In genomic region chr11:97150411-97151330, GRCm38 (mm10) we compare ENCODE assay signal across 8 mouse cellular contexts. TPM values are rescaled to one million over a fixed set of nuclear protein-coding genes. Genes with fewer than 3 reads are reported as not detected.
DNase-seq lines count a peak whose midpoint lies in the region; ATAC-seq and TF ChIP-seq lines count a peak whose summit lies in the region.

No protein-coding gene starts in this region.

- peak overlapping the region; percentile 84 for H3K4me3 ChIP-seq in cortical plate, adult 2 months (ENCODE audit: insufficient read depth, low read length)
- H3K4me3 ChIP-seq in intestine, embryonic 15.5 days (replicated peaks): peak overlapping the region; percentile 72
- H3K4me3 ChIP-seq in limb, embryonic 10.5 days: peak overlapping the region; percentile 84
- H3K4me3 ChIP-seq in midbrain, embryonic 10.5 days: peak overlapping the region; percentile 66
- peak overlapping the region; percentile 69 for H3K4me3 ChIP-seq in stomach, embryonic 14.5 days (ENCODE audit: low read depth, low read length)

- H3K27me3 ChIP-seq in intestine, embryonic 15.5 days (replicated peaks): 0 out of 2 replicates have a peak, but pooled peaks cover 3% of the 10 kb centered on the region
- H3K27me3 ChIP-seq in limb, embryonic 10.5 days (ENCODE audit: low read depth, poor library complexity, severe bottlenecking): peaks cover 9% of the 10 kb centered on the region; the same call in 1 of the 2 replicates
- H3K27me3 ChIP-seq in midbrain, embryonic 10.5 days (ENCODE audit: low read depth, poor library complexity, severe bottlenecking): peaks cover 36% of the 10 kb centered on the region
- no peaks in the 10 kb centered on the region for H3K27me3 ChIP-seq in stomach, embryonic 14.5 days (ENCODE audit: control insufficient read depth, insufficient read depth, low read length)

- H3K4me2 ChIP-seq in intestine, embryonic 15.5 days (replicated peaks): peak overlapping the region; percentile 96
- peak overlapping the region; percentile 91 for H3K4me2 ChIP-seq in stomach, embryonic 14.5 days (replicated peaks; ENCODE audit: low read depth, low read length)

- WGBS in intestine, embryonic 15.5 days: under 1% methylated on average over 88 of the region's 102 CpGs
- under 1% methylated on average over 97 of the region's 102 CpGs for WGBS in limb, embryonic 10.5 days
- 2% methylated on average over 94 of the region's 102 CpGs for WGBS in midbrain, embryonic 10.5 days
- whole genome bisulfite sequencing in stomach, embryonic 14.5 days: under 1% methylated on average over 73 of the region's 102 CpGs

- peak; percentile 74 for ATAC-seq in intestine, embryonic 15.5 days
- peak; percentile 65 for ATAC-seq in stomach, embryonic 14.5 days (ENCODE audit: insufficient number of reproducible peaks, insufficient read depth, low FRiP score, low read depth)

- H3K4me1 ChIP-seq in cortical plate, adult 2 months (ENCODE audit: control insufficient read depth, insufficient read depth, low read length): peaks cover 5% of the 10 kb centered on the region
- peaks cover 40% of the 10 kb centered on the region for H3K4me1 ChIP-seq in intestine, embryonic 15.5 days (replicated peaks)
- H3K4me1 ChIP-seq in limb, embryonic 10.5 days: peaks cover 79% of the 10 kb centered on the region
- peaks cover 54% of the 10 kb centered on the region for H3K4me1 ChIP-seq in midbrain, embryonic 10.5 days
- H3K4me1 ChIP-seq in stomach, embryonic 14.5 days (ENCODE audit: control insufficient read depth, insufficient read depth, low read length): peaks cover 24% of the 10 kb centered on the region

- peak overlapping the region; percentile 75 for H3K27ac ChIP-seq in cortical plate, adult 2 months (ENCODE audit: insufficient read depth, low read length)
- H3K27ac ChIP-seq in intestine, embryonic 15.5 days: peak overlapping the region; percentile 81
- H3K27ac ChIP-seq in limb, embryonic 10.5 days: peak overlapping the region; percentile 97
- H3K27ac ChIP-seq in midbrain, embryonic 10.5 days (replicated peaks): peak overlapping the region; percentile 96
- H3K27ac ChIP-seq in stomach, embryonic 14.5 days (ENCODE audit: low read length): peak overlapping the region; percentile 87

- DNase-seq in kidney, adult 11 months: peak; percentile 30
- DNase-seq in kidney, adult 18-20 months: no peak
- DNase-seq in gastrocnemius, postnatal 36 days: peak; percentile 19 to 49
- peak; percentile 89 for DNase-seq in limb, embryonic 10.5 days (ENCODE audit: low spot score)
- DNase-seq in midbrain, embryonic 10.5 days (ENCODE audit: low spot score): peak; percentile 86

- intact Hi-C loops in gastrocnemius, postnatal 36 days (cut with DNase I): no loop called here

- no peaks in the 10 kb centered on the region for H3K9me3 ChIP-seq in intestine, embryonic 15.5 days
- H3K9me3 ChIP-seq in limb, embryonic 10.5 days (replicated peaks): no peaks in the 10 kb centered on the region
- H3K9me3 ChIP-seq in midbrain, embryonic 10.5 days (replicated peaks): no peaks in the 10 kb centered on the region
- no peaks in the 10 kb centered on the region for H3K9me3 ChIP-seq in stomach, embryonic 14.5 days (ENCODE audit: control insufficient read depth, low read depth, low read length)

- TF ChIP-seq CTCF in cortical plate, adult 2 months (IDR thresholded peaks at IDR 0.05; ENCODE audit: extremely low read depth, insufficient read depth, low read length): no peak

- H3K36me3 ChIP-seq in intestine, embryonic 15.5 days: peaks cover 4% of the 10 kb centered on the region
- H3K36me3 ChIP-seq in limb, embryonic 10.5 days: peaks cover 41% of the 10 kb centered on the region
- peaks cover 35% of the 10 kb centered on the region for H3K36me3 ChIP-seq in midbrain, embryonic 10.5 days
- H3K36me3 ChIP-seq in stomach, embryonic 14.5 days (ENCODE audit: control insufficient read depth, insufficient read depth, low read length): peaks cover 5% of the 10 kb centered on the region; the same call in 1 of the 2 replicates

- H3K9ac ChIP-seq in intestine, embryonic 15.5 days: peak overlapping the region; percentile 65
- peak overlapping the region; percentile 63 for H3K9ac ChIP-seq in stomach, embryonic 14.5 days (replicated peaks; ENCODE audit: low read depth, low read length)

- TF ChIP-seq POLR2A in cortical plate, adult 2 months (IDR thresholded peaks at IDR 0.05; ENCODE audit: extremely low read depth, insufficient read depth, low read length): peak; percentile 63; the same call in 1 of the 2 replicates

RNA-seq across cellular contexts. Expression of gene Tbkbp1, which starts 0.6 kb away (rescaled TPM):
- 54.5 and 59.5 TPM in 2 replicates for polyA plus RNA-seq in cortical plate, adult 2 months (2012; rRNA removed)
- total RNA-seq in gastrocnemius, postnatal 36 days (2021): 1 to 10 TPM; 5.9 to 6.6 TPM
- 3.8 and 4.2 TPM in 2 replicates for polyA plus RNA-seq in intestine, embryonic 15.5 days (2015; fragmentation: Nextera tagmentation; extraction: Ambion mirVana)
- polyA plus RNA-seq in limb, embryonic 10.5 days (2016; fragmentation: Nextera tagmentation; extraction: Ambion mirVana): 6.1 and 7.8 TPM in 2 replicates
- 4.3 and 4.9 TPM in 2 replicates for polyA plus RNA-seq in midbrain, embryonic 10.5 days (2016; fragmentation: Nextera tagmentation; extraction: Ambion mirVana)
- polyA plus RNA-seq in stomach, embryonic 14.5 days (2014; fragmentation: Nextera tagmentation; extraction: Ambion mirVana): 3.7 TPM in 2 replicates

RNA-seq across cellular contexts. Expression of gene Tbx21, which starts 35.5 kb away (rescaled TPM):
- polyA plus RNA-seq in cortical plate, adult 2 months (2012; rRNA removed): 0.10 and 0.11 TPM in 2 replicates
- under 1 TPM; 0.44 to 0.69 TPM for total RNA-seq in gastrocnemius, postnatal 36 days (2021)
- polyA plus RNA-seq in intestine, embryonic 15.5 days (2015; fragmentation: Nextera tagmentation; extraction: Ambion mirVana): 0.24 and 0.25 TPM in 2 replicates
- 0.05 and 0.08 TPM in 2 replicates for polyA plus RNA-seq in limb, embryonic 10.5 days (2016; fragmentation: Nextera tagmentation; extraction: Ambion mirVana)
- 0.10 and 0.25 TPM in 2 replicates for polyA plus RNA-seq in midbrain, embryonic 10.5 days (2016; fragmentation: Nextera tagmentation; extraction: Ambion mirVana)
- 0.20 TPM in 1 of 2 replicates, not detected in the other for polyA plus RNA-seq in stomach, embryonic 14.5 days (2014; fragmentation: Nextera tagmentation; extraction: Ambion mirVana)

RNA-seq across cellular contexts. Expression of gene Kpnb1, which starts 37.0 kb away (rescaled TPM):
- polyA plus RNA-seq in cortical plate, adult 2 months (2012; rRNA removed): 73.2 and 76.8 TPM in 2 replicates
- 10 to 100 TPM; 46.2 to 52.3 TPM for total RNA-seq in gastrocnemius, postnatal 36 days (2021)
- polyA plus RNA-seq in intestine, embryonic 15.5 days (2015; fragmentation: Nextera tagmentation; extraction: Ambion mirVana): 49.2 and 49.4 TPM in 2 replicates
- polyA plus RNA-seq in limb, embryonic 10.5 days (2016; fragmentation: Nextera tagmentation; extraction: Ambion mirVana): 82.8 and 88.9 TPM in 2 replicates
- 82.9 and 95.7 TPM in 2 replicates for polyA plus RNA-seq in midbrain, embryonic 10.5 days (2016; fragmentation: Nextera tagmentation; extraction: Ambion mirVana)
- polyA plus RNA-seq in stomach, embryonic 14.5 days (2014; fragmentation: Nextera tagmentation; extraction: Ambion mirVana): 65.1 and 67.7 TPM in 2 replicates
